Mouse (Mus musculus): ENCODE measurements around the gene 4930402H24Rik.

DNA sequence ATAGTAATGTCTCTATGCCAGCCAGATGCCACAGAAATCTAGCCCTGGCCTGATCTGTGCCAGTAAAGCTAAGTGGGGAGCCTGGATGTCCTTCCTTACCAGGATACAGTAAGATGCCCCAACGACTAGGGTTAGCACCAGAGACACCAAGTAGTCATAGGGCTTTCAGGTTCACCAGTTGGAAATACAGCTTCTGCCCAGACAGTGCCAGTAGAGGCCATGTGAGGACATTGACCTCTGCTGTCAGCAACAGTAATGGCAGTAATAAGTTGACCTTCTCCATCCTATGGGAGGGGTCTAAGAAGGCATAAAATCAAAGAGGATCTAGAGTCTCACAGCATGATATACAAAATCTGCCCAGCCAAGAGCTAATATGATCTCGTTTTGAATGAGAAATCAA is 43.6 kb upstream of the 4930402H24Rik start:
- TF ChIP-seq CTCF (IDR thresholded peaks at IDR 0.05; ENCODE audit: low read depth, low read length) (no peak), POLR2AphosphoS5 (IDR thresholded peaks at IDR 0.05; ENCODE audit: insufficient replicate concordance, low read depth, low read length) (no peak), GATA1 (IDR thresholded peaks at IDR 0.05; ENCODE audit: borderline replicate concordance, low read length) (no peak), TAL1 (conservative IDR thresholded peaks at IDR 0.05; ENCODE audit: low read depth, low read length) (no peak), GATA2 (IDR thresholded peaks at IDR 0.05; ENCODE audit: borderline replicate concordance, low read depth, low read length) (no peak)
